Mouse (Mus musculus) CD4-positive naive resting alpha-beta T cell, adult 76 days (primary cell): ENCODE data around the gene 9930111J21Rik1. TPM values are rescaled to one million over a fixed set of nuclear protein-coding genes. Genes with fewer than 3 reads are reported as not detected.

Source experiments
- total RNA-seq: library from RNA; stranded (reverse); gene quantifications from one replicate; pipeline ENCODE4 v1.2.4, GENCODE M21; 2023

9930111J21Rik1 gene
- 101 TPM for total RNA-seq

GRCm38 (mm10) chr11:48979251-48979650, at the start of gene 9930111J21Rik1:
Gene 9930111J21Rik1, minus strand, starts transcription at chr11:48979398.

GRCm38 (mm10) chr11:48994018-48994417, 14.8 kb upstream of the 9930111J21Rik1 start, which contains the start of gene Tgtp1:
Gene Tgtp1, minus strand, starts transcription at chr11:48994172.

GRCm38 (mm10) chr11:48991740-48992520, 12.7 kb upstream of the 9930111J21Rik1 start, which contains the start of gene Gm12185:
Gene Gm12185, minus strand, starts transcription at chr11:48992226.

GRCm38 (mm10) chr11:48978240-48978939, 808 bp downstream of the 9930111J21Rik1 start, which contains the start of gene Olfr56:
Gene Olfr56, plus strand, starts transcription at chr11:48978889.

GRCm38 (mm10) chr11:48946090-48946489, 33.1 kb downstream of the 9930111J21Rik1 start, which contains the start of gene Psme2b:
Gene Psme2b, minus strand, starts transcription at chr11:48946190.

GRCm38 (mm10) chr11:48902021-48902420, 77.2 kb downstream of the 9930111J21Rik1 start, which contains the start of gene Gm5431:
Gene Gm5431, minus strand, starts transcription at chr11:48902214.

Other genes with a start within 250 kb of the 9930111J21Rik1 start
- gene Rack1, start 179.1 kb downstream of the 9930111J21Rik1 start, total RNA-seq = 1,977 TPM
- 30.1 TPM for gene Trim41, start 162.0 kb downstream of the 9930111J21Rik1 start, total RNA-seq
- gene Trim7, start 153.3 kb downstream of the 9930111J21Rik1 start, total RNA-seq = 12.6 TPM
- gene Gm12184, start 152.7 kb downstream of the 9930111J21Rik1 start, total RNA-seq = 0.56 TPM
- gene Irgm1, start 107.7 kb downstream of the 9930111J21Rik1 start, total RNA-seq = 45.9 TPM
- gene Gm5431, start 77.2 kb downstream of the 9930111J21Rik1 start, total RNA-seq = 4.7 TPM
- 56.5 TPM for gene Psme2b, start 33.2 kb downstream of the 9930111J21Rik1 start, total RNA-seq
- 1.8 TPM for gene Olfr56, start 509 bp downstream of the 9930111J21Rik1 start, total RNA-seq
- 12.5 TPM for gene Gm12185, start 12.8 kb upstream of the 9930111J21Rik1 start, total RNA-seq
- 51.4 TPM for gene Tgtp1, start 14.8 kb upstream of the 9930111J21Rik1 start, total RNA-seq
- gene 9930111J21Rik2, start 71.8 kb upstream of the 9930111J21Rik1 start, total RNA-seq = 128 TPM
- gene Tgtp2, start 84.8 kb upstream of the 9930111J21Rik1 start, total RNA-seq = 70.1 TPM
- 87.3 TPM for gene Ifi47, start 97.2 kb upstream of the 9930111J21Rik1 start, total RNA-seq
- gene Olfr1396, start 135.5 kb upstream of the 9930111J21Rik1 start, total RNA-seq = not detected
- gene Olfr1395, start 162.9 kb upstream of the 9930111J21Rik1 start, total RNA-seq = not detected
- gene Olfr1394, start 175.0 kb upstream of the 9930111J21Rik1 start, total RNA-seq = not detected
- gene Btnl9, start 207.8 kb upstream of the 9930111J21Rik1 start, total RNA-seq = not detected
- gene Zfp62, start 223.9 kb upstream of the 9930111J21Rik1 start, total RNA-seq = 106 TPM